Mouse (Mus musculus): ENCODE measurements at regions not wholly inside any gene's neighbourhood (a gene's known extent, or its start where the extent isn't known, plus 50 kb on each side); places are given as distances from the start of the nearest gene placed in this dataset.
"Not testable (repeated sequence)": the region's sequence is repeated elsewhere in the genome, so short reads cannot be mapped to it uniquely, and the experiment has no call there.

DNA sequence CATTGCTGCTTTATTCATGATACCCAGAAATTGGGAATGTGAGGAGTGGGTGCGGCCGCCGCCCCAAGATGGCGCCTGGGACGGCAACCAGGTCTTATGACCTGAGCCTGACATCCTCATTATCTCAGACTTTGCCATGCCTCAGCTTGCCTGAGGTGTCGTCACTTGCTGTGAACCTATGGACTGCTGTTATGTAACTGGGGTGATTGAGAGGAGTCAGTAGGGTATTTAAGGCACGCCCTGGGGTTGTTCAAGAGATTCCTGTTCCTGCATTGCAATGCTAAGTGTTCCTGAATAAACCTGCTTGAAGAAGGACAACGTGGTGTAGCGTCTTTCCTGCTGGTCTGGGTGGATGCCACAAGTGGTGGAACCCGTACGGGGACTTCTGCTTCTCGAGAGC lies 211.4 kb upstream of the Pou3f2 start:
- no peak for DNase-seq

DNA sequence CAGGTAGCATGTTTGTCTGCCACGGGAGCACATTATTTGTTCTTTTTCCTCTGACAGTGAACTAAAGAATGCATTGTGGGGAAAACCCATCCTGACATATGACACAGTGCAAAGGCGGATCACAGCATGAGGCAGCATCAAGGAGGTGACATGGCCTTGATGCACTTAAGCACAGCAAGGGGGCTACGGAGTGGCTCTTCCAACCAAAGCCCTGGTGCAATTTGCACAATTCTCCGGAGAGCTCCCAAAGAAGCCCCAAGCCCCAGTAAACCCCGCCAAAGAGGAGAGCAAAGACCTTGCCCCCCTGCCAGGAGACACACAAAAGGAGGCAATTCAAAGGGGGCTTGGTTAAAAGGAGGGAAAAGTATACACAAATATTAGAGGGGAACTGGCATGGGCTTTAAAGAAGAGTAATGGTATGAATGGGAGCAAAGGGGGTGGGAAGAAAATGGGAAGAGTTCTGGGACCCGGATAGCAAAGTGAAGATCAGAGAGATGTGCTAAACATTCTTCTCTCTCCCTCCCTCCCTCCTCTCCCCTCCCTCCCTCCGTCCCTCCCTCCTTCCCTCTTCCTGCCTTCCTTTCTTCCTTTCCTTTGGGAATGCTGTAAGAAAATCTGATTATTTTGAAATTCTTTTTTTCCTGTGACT lies 179.7 kb upstream of the Pou3f2 start:
- intact Hi-C loops (cut with DNase I) = no loop called here
- DNase-seq = peak; percentile 1

More for the DNA sequence above, 211.4 kb upstream of the Pou3f2 start:
- intact Hi-C loops (cut with DNase I) = no loop called here

DNA sequence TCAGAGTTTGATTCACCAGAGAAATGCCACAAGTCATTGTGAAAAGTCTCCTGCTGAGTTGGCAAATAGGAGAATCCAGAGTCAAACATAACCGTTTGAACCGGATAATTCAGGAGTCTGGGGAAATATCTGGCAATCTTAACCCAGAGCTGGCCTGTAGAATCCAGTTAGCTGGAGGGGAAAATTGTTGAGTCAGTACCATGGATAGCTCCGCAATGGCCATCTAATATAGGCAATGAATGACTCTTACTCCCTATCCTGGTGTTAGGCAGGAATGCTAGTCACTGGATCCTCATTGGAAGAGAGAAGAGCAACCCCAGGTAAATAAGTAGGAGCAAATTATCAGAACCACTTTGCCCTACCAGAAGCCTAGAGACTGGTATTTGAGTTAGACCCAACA lies 157.4 kb upstream of the Pou3f2 start:
- DNase-seq = no peak
- intact Hi-C loops (cut with DNase I) = no loop called here

GRCm38 (mm10) chr4:22608922-22609321 lies 120.8 kb upstream of the Pou3f2 start:
- DNase-seq = no peak
- intact Hi-C loops (cut with DNase I) = no loop called here

GRCm38 (mm10) chr4:22602164-22602563 lies 114.0 kb upstream of the Pou3f2 start:
- intact Hi-C loops (cut with DNase I); DNase-seq: not testable (repeated sequence)

DNA sequence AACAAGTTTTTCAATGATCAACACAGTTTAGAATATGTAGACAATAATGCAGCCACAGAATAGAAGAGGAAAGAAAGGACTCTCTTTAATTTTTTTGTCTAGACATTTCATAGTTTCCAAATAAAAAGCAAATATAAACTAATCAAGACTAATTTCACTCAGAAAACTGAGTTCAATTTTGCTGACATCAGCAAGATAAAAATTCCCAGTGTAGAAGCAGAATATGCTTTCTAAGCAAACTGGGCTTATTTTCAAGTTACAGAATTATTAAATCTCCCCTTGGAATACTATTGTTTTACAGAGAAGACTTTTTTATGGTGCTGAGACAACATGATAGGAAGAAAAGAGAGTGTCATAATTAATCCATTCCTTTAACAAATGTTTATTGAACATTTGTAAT lies 99.0 kb upstream of the Pou3f2 start:
- intact Hi-C loops (cut with DNase I) = no loop called here
- DNase-seq = no peak

DNA sequence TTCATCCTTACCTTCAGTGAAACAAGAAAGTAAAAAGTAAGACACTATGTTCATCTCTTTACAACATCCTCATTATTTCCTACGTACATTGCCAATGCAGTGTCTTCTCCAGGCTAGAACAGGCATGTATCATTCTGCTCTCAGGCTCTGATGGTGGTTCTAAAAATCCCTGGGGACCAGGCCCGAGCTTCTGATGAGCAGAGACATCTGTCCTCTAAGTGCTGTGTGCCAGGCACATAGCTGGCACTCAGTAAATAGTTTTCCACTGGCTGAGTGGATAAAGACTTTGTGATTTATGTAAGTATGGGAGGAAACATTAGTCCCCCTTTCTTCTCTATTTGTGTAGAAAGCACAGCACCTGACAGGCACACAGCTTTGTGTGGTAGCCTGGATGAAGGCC lies 77.8 kb upstream of the Pou3f2 start:
- peak; percentile 51 for DNase-seq
- intact Hi-C loops (cut with DNase I) = no loop called here

DNA sequence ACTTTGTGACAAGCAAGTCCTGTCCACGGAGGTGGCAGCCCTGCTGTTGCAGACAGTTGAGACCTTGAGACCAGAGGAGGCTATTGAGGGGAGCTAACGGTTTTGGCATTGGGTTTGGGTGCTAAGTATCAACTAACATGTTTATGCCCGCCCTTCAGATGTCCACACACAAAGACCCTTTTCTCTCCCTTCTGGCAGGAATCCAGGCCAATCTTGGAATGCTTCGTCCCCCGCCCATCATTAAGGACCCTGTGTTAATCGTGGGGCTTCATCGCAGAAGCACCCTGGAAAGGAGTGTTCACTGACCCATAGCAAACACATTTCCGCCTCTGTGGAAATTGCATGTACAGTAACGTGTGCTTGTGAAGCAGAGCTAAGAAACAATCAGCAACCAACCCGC lies 76.4 kb upstream of the Pou3f2 start:
- intact Hi-C loops (cut with DNase I) = no loop called here
- DNase-seq = peak; percentile 40
